Mouse (Mus musculus) MEL (cell line): Measurements from ENCODE around the gene Dis3l2. TPM values are rescaled to one million over a fixed set of nuclear protein-coding genes. Genes with fewer than 3 reads are reported as not detected.

Experiments
- DNase-seq: peaks from one replicate; pipeline ENCODE4 v3.0.0; 2011; ENCODE audit warnings: low read depth, low spot score
- H3K27ac ChIP-seq: 2 replicates; pipeline ENCODE4 v1.5.1; 2012; ENCODE audit warnings: low read depth, mild to moderate bottlenecking, control low read depth, low read length, moderate library complexity; ENCODE audit not compliant: control insufficient read depth
- H3K27me3 ChIP-seq, 2 experiments: fragments of 150-350 bp in 1 of 2; sonication (generic) in 1 of 2; 2 replicates each; pipeline ENCODE4 v1.6.1; 2012; ENCODE audit warnings: low read length in 2 of 2, mild to moderate bottlenecking in 2 of 2, improper control_type of control experiment in 1 of 2, moderate library complexity in 1 of 2; ENCODE audit not compliant: insufficient read depth in 2 of 2, control insufficient read depth in 1 of 2
- H3K36me3 ChIP-seq, 2 experiments: 2 replicates each; pipeline ENCODE4 v1.6.1; 2012 to 2014; ENCODE audit warnings: low read length in 2 of 2, improper control_type of control experiment in 1 of 2, inconsistent platforms in 1 of 2, mild to moderate bottlenecking in 1 of 2; ENCODE audit not compliant: insufficient read depth in 2 of 2, control insufficient read depth in 1 of 2
- H3K4me1 ChIP-seq, 2 experiments: fragments of 150-350 bp in 1 of 2; sonication (generic) in 1 of 2; 2 replicates each; pipeline ENCODE4 v1.6.1; 2012; ENCODE audit warnings: low read length in 2 of 2, improper control_type of control experiment in 1 of 2, mild to moderate bottlenecking in 1 of 2; ENCODE audit not compliant: insufficient read depth in 2 of 2, control insufficient read depth in 1 of 2
- H3K4me3 ChIP-seq, 2 experiments: fragments of 150-350 bp in 1 of 2; sonication (generic) in 1 of 2; 2 replicates each; pipeline ENCODE4 v1.5.1; 2012; ENCODE audit warnings: low read depth in 2 of 2, low read length in 2 of 2, mild to moderate bottlenecking in 2 of 2, moderate library complexity in 2 of 2, control low read depth in 1 of 2, improper control_type of control experiment in 1 of 2; ENCODE audit not compliant: control insufficient read depth in 1 of 2, insufficient read depth in 1 of 2
- H3K79me2 ChIP-seq: 2 replicates; pipeline ENCODE4 v1.6.1; 2012; ENCODE audit warnings: mild to moderate bottlenecking, low read length, moderate library complexity; ENCODE audit not compliant: control insufficient read depth, poor library complexity, insufficient read depth
- H3K9ac ChIP-seq: 2 replicates; pipeline ENCODE4 v1.6.1; 2012; ENCODE audit warnings: low read depth, mild to moderate bottlenecking, control low read depth, low read length, moderate library complexity; ENCODE audit not compliant: control insufficient read depth, poor library complexity, severe bottlenecking
- H3K9me3 ChIP-seq: fragments of 150-350 bp; sonication (generic); replicated peaks from 2 replicates; pipeline ENCODE4 v1.6.1; 2012; ENCODE audit warnings: mild to moderate bottlenecking, low read length, improper control_type of control experiment, moderate library complexity; ENCODE audit not compliant: insufficient read depth
- BHLHE40 ChIP-seq: IDR thresholded peaks from 2 replicates; pipeline ENCODE4 v1.6.1; 2012; ENCODE audit warnings: low read depth, mild to moderate bottlenecking, inconsistent platforms, low read length, improper control_type of control experiment, borderline replicate concordance
- CHD1 ChIP-seq: IDR thresholded peaks from 2 replicates; pipeline ENCODE4 v1.6.1; 2012; ENCODE audit warnings: low read depth, mild to moderate bottlenecking, inconsistent platforms, low read length, improper control_type of control experiment
- CHD2 ChIP-seq: IDR thresholded peaks from 2 replicates; pipeline ENCODE4 v1.6.1; 2011; ENCODE audit warnings: low read length, improper control_type of control experiment
- E2F4 ChIP-seq: IDR thresholded peaks from 2 replicates; pipeline ENCODE4 v1.6.1; 2011; ENCODE audit warnings: low read depth, low read length, improper control_type of control experiment, borderline replicate concordance
- ETS1 ChIP-seq: IDR thresholded peaks from 2 replicates; pipeline ENCODE4 v1.6.1; 2012; ENCODE audit warnings: low read depth, mild to moderate bottlenecking, inconsistent platforms, low read length, improper control_type of control experiment, moderate library complexity
- GABPA ChIP-seq: IDR thresholded peaks from 2 replicates; pipeline ENCODE4 v1.6.1; 2012; ENCODE audit warnings: low read depth, mild to moderate bottlenecking, inconsistent platforms, low read length, improper control_type of control experiment, moderate library complexity
- HCFC1 ChIP-seq: IDR thresholded peaks from 2 replicates; pipeline ENCODE4 v1.6.1; 2012; ENCODE audit warnings: low read depth, mild to moderate bottlenecking, inconsistent platforms, low read length, improper control_type of control experiment, moderate library complexity
- JUND ChIP-seq: IDR thresholded peaks from 2 replicates; pipeline ENCODE4 v1.6.1; 2011; ENCODE audit warnings: low read depth, mild to moderate bottlenecking, improper control_type of control experiment, low read length
- MAFK ChIP-seq: IDR thresholded peaks from 2 replicates; pipeline ENCODE4 v1.6.1; 2011; ENCODE audit warnings: low read depth, mild to moderate bottlenecking, low read length, improper control_type of control experiment, borderline replicate concordance
- MEF2A ChIP-seq: IDR thresholded peaks from 2 replicates; pipeline ENCODE4 v1.6.1; 2014; ENCODE audit warnings: low read depth, mild to moderate bottlenecking, inconsistent platforms, low read length, improper control_type of control experiment; ENCODE audit not compliant: poor library complexity, insufficient replicate concordance, severe bottlenecking; ENCODE audit errors: extremely low read depth
- MYC ChIP-seq: IDR thresholded peaks from 2 replicates; pipeline ENCODE4 v1.6.1; 2011; ENCODE audit warnings: low read depth, mild to moderate bottlenecking, low read length, improper control_type of control experiment, moderate library complexity
- NRF1 ChIP-seq: IDR thresholded peaks from 2 replicates; pipeline ENCODE4 v1.6.1; 2014; ENCODE audit warnings: low read depth, mild to moderate bottlenecking, inconsistent platforms, low read length, improper control_type of control experiment, moderate library complexity; ENCODE audit not compliant: poor library complexity, insufficient read depth, severe bottlenecking
- POLR2A ChIP-seq, 2 experiments: IDR thresholded peaks; 2 replicates each; pipeline ENCODE4 v1.6.1; 2011 to 2012; ENCODE audit warnings: low read length in 2 of 2, mild to moderate bottlenecking in 2 of 2, control low read depth in 1 of 2, improper control_type of control experiment in 1 of 2, low read depth in 1 of 2, moderate library complexity in 1 of 2; ENCODE audit not compliant: control insufficient read depth in 1 of 2, insufficient read depth in 1 of 2, poor library complexity in 1 of 2
- POLR2AphosphoS5 ChIP-seq: IDR thresholded peaks from 2 replicates; pipeline ENCODE4 v1.6.1; 2012; ENCODE audit warnings: low read depth, borderline replicate concordance, mild to moderate bottlenecking, inconsistent platforms, low read length, moderate library complexity, mixed read lengths
- RAD21 ChIP-seq: IDR thresholded peaks from 2 replicates; pipeline ENCODE4 v1.6.1; 2011; ENCODE audit warnings: mild to moderate bottlenecking, low read depth, low read length, improper control_type of control experiment
- SIN3A ChIP-seq: IDR thresholded peaks from 2 replicates; pipeline ENCODE4 v1.6.1; 2012; ENCODE audit warnings: low read length, improper control_type of control experiment, inconsistent platforms
- SMC3 ChIP-seq: IDR thresholded peaks from 2 replicates; pipeline ENCODE4 v1.6.1; 2011; ENCODE audit warnings: low read depth, low read length, improper control_type of control experiment
- UBTF ChIP-seq: IDR thresholded peaks from 2 replicates; pipeline ENCODE4 v1.6.1; 2012; ENCODE audit warnings: low read depth, mild to moderate bottlenecking, inconsistent platforms, low read length, improper control_type of control experiment, moderate library complexity, borderline replicate concordance; ENCODE audit not compliant: insufficient read depth
- USF1 ChIP-seq: IDR thresholded peaks from 2 replicates; pipeline ENCODE4 v1.6.1; 2014; ENCODE audit warnings: low read depth, mild to moderate bottlenecking, inconsistent platforms, low read length, improper control_type of control experiment, moderate library complexity
- ZC3H11A ChIP-seq: IDR thresholded peaks from 2 replicates; pipeline ENCODE4 v1.6.1; 2012; ENCODE audit warnings: low read depth, mild to moderate bottlenecking, inconsistent platforms, low read length, improper control_type of control experiment
- ZMIZ1 ChIP-seq: IDR thresholded peaks from 2 replicates; pipeline ENCODE4 v1.6.1; 2012; ENCODE audit warnings: low read depth, mild to moderate bottlenecking, inconsistent platforms, low read length, improper control_type of control experiment, moderate library complexity
- polyA plus RNA-seq, 2 experiments: library from polyadenylated mRNA; stranded (reverse) in 1 of 2; unstranded in 1 of 2; fragments of >175 nt in 1 of 2; fragments of >200 nt in 1 of 2; gene quantifications; 2 replicates each; pipeline versions ENCODE4 v1.2.1 to v1.2.4; 2012; ENCODE audit warnings: low replicate concordance in 2 of 2, low read depth in 1 of 2; ENCODE audit not compliant: insufficient read length in 2 of 2, insufficient read depth in 1 of 2, missing spikeins in 1 of 2
- total RNA-seq: library from RNA; depleted of rRNA; stranded (reverse); fragments of 300-350 nt; gene quantifications from 2 replicates; pipeline ENCODE4 v1.2.3, GENCODE M21; 2012

Gene Dis3l2
- total and polyA plus RNA-seq, 3 experiments = 16.9 to 17.3 TPM; not detected in 1

DNA sequence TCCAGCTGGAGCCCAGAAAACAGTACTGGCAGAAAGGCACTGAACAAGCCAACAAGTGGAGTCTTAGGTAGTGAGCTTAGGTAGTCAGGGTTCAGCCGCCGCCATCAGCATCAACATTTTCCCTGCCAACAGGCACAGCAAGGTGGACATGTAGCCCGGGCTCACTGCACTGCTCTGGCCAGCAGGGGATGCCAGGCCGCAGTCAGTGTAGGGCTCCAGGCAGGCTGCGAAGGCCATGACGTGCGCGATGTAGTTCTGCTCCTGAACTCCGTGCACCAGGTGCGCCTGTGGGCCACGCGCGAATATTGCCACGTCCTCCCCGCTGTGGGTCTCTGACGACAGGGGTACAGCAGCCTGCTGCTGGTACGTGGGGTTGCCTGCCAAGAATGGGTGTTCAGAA, 383.4 kb downstream of the Dis3l2 start:
- no peak overlapping the region for H3K9ac ChIP-seq
- H3K27ac ChIP-seq = no peak overlapping the region
- H3K9me3 ChIP-seq = no peaks in the 10 kb centered on the region
- H3K27me3 ChIP-seq = no peaks in the 10 kb centered on the region
- no peaks in the 10 kb centered on the region for H3K79me2 ChIP-seq
- no peaks in the 10 kb centered on the region for H3K4me1 ChIP-seq
- no peak overlapping the region for H3K4me3 ChIP-seq
- no peak for TF ChIP-seq ZC3H11A
- no peak for TF ChIP-seq SMC3
- TF ChIP-seq BHLHE40 = no peak
- TF ChIP-seq SIN3A = no peak
- no peak for TF ChIP-seq NRF1
- TF ChIP-seq GABPA = no peak
- no peak for TF ChIP-seq POLR2A (IDR thresholded peaks at IDR 0.05; ENCODE audit: control insufficient read depth in 1 of 2, insufficient read depth in 1 of 2, low read depth in 1 of 2, low read length in 2 of 2, poor library complexity in 1 of 2)
- TF ChIP-seq ZMIZ1 = no peak
- H3K36me3 ChIP-seq = no peaks in the 10 kb centered on the region
- no peak for DNase-seq

DNA sequence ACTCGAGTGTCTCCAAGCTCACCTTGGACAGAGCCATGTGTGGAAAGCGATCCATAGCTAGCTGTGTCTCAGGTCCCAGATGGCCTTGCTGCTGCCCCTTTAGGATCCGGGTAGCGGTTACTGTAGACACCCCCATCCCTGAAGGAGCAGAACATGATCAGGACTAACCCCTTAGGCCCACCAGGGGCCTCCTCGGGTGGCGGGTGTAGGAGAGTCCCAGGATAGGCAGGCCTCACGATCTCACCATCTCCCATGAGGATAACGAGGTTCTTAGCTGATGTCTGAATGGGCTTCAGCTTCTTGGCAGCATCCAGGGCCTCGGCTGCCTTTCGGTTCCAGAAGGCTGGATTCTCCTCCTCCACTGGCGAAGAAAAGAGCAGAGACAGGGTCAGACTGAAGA, 385.6 kb downstream of the Dis3l2 start:
- Histone ChIP-seq H3K27ac (no peak overlapping the region), H3K9ac (no peak overlapping the region), H3K36me3 (no peaks in the 10 kb centered on the region), H3K4me1 (no peaks in the 10 kb centered on the region), H3K9me3 (no peaks in the 10 kb centered on the region), H3K79me2 (no peaks in the 10 kb centered on the region), H3K27me3 (no peaks in the 10 kb centered on the region), H3K4me3 (no peak overlapping the region)
- DNase-seq = no peak
- TF ChIP-seq ETS1 (no peak), HCFC1 (no peak), CHD2 (no peak), BHLHE40 (no peak), E2F4 (no peak)

GRCm38 (mm10) chr1:87089828-87090227, 386.2 kb downstream of the Dis3l2 start, which contains the start of gene Alppl2:
Alppl2 (minus strand) TSS chr1:87089928.
- no peak for DNase-seq
- no peaks in the 10 kb centered on the region for H3K27me3 ChIP-seq

More at GRCm38 (mm10) chr1:87089828-87090227, 386.2 kb downstream of the Dis3l2 start, which contains the start of gene Alppl2:
- Histone ChIP-seq H3K9ac (no peak within 1 kb of the TSS), H3K27ac (no peak within 1 kb of the TSS), H3K36me3 (no peaks in the 10 kb centered on the region), H3K79me2 (no peaks in the 10 kb centered on the region), H3K4me3 (no peak within 1 kb of the TSS), H3K4me1 (no peaks in the 10 kb centered on the region), H3K9me3 (no peaks in the 10 kb centered on the region)
- TF ChIP-seq MAFK (no peak), JUND (no peak), MYC (no peak), HCFC1 (no peak), USF1 (no peak), UBTF (no peak), MEF2A (no peak), POLR2AphosphoS5 (no peak), SIN3A (no peak), RAD21 (no peak), CHD1 (no peak)
